Comparison of ENCODE assay signal across 9 mouse cellular contexts in genomic region chr7:43672581-43673260, GRCm38 (mm10). TPM values are rescaled to one million over a fixed set of nuclear protein-coding genes. Genes with fewer than 3 reads are reported as not detected.
DNase-seq lines count a peak whose midpoint lies in the region; ATAC-seq and TF ChIP-seq lines count a peak whose summit lies in the region.
"Had no signal": no experiment of that assay in that cellular context is flagged by ENCODE, and none has a peak within 500 bp of the region (broad histone marks: within the 10 kb centered on the region; RNA-seq: fewer than 3 reads in every experiment).

No protein-coding gene starts in this region.

- H3K27me3 ChIP-seq in cerebellum, adult 2 months (ENCODE audit: control insufficient read depth, insufficient read depth, low read length): no peaks in the 10 kb centered on the region
- H3K27me3 ChIP-seq in E14TG2a.4 (ENCODE audit: insufficient read depth, low read length): peaks cover 15% of the 10 kb centered on the region
- H3K27me3 ChIP-seq in forebrain, embryonic 15.5 days: no peaks in the 10 kb centered on the region
- no peaks in the 10 kb centered on the region for H3K27me3 ChIP-seq in limb, embryonic 11.5 days (ENCODE audit: control insufficient read depth, insufficient read depth, low read length)
- H3K27me3 ChIP-seq in midbrain, embryonic 15.5 days (replicated peaks): no peaks in the 10 kb centered on the region

- H3K9ac ChIP-seq in forebrain, embryonic 15.5 days (replicated peaks): peak overlapping the region; percentile 71
- H3K9ac ChIP-seq in limb, embryonic 11.5 days (ENCODE audit: low read length): peak overlapping the region; percentile 68
- peak overlapping the region; percentile 70 for H3K9ac ChIP-seq in midbrain, embryonic 15.5 days

- peaks cover 8% of the 10 kb centered on the region for H3K36me3 ChIP-seq in E14TG2a.4 (ENCODE audit: insufficient read depth, low read length)
- peaks cover 32% of the 10 kb centered on the region for H3K36me3 ChIP-seq in forebrain, embryonic 15.5 days
- H3K36me3 ChIP-seq in limb, embryonic 11.5 days (ENCODE audit: control insufficient read depth, insufficient read depth, low read length): peaks cover 23% of the 10 kb centered on the region
- peaks cover 30% of the 10 kb centered on the region for H3K36me3 ChIP-seq in midbrain, embryonic 15.5 days (replicated peaks)

- 13% methylated on average over 10 of the region's 10 CpGs for WGBS in cerebellum, adult 2 months
- WGBS in forebrain, embryonic 15.5 days: 9% methylated on average over 10 of the region's 10 CpGs
- WGBS in limb, embryonic 11.5 days: 16% methylated on average over 10 of the region's 10 CpGs
- WGBS in midbrain, embryonic 15.5 days: 14% methylated on average over 10 of the region's 10 CpGs

- TF ChIP-seq POLR2A in cerebellum, adult 2 months (IDR thresholded peaks at IDR 0.05; ENCODE audit: borderline replicate concordance, insufficient read depth, low read length): no peak

- no peak for DNase-seq in cerebellum, adult 2 months
- no peak for DNase-seq in cerebellum, adult 11 months
- DNase-seq in limb, embryonic 11.5 days (ENCODE audit: low spot score): peak; percentile 33
- DNase-seq in gastrocnemius, adult 18-20 months (ENCODE audit: low spot score): no peak
- no peak for DNase-seq in adrenal gland, postnatal 4 days (ENCODE audit: low spot score in 2 of 2)

- H3K27ac ChIP-seq in cerebellum, adult 2 months (ENCODE audit: insufficient read depth, low read length): no peak overlapping the region
- peak overlapping the region; percentile 41 for H3K27ac ChIP-seq in forebrain, embryonic 15.5 days (replicated peaks)
- H3K27ac ChIP-seq in limb, embryonic 11.5 days (replicated peaks; ENCODE audit: low read depth, low read length): no peak overlapping the region
- peak overlapping the region; percentile 67 for H3K27ac ChIP-seq in midbrain, embryonic 15.5 days

- ATAC-seq in forebrain, embryonic 15.5 days (replicated peaks): peak; percentile 24; the same call in 1 of the 2 replicates
- no peak for ATAC-seq in limb, embryonic 11.5 days (ENCODE audit: insufficient number of reproducible peaks, low FRiP score, low TSS enrichment, low read depth)
- ATAC-seq in midbrain, embryonic 15.5 days (replicated peaks): peak; percentile 8

- H3K4me3 ChIP-seq in cerebellum, adult 2 months (replicated peaks; ENCODE audit: insufficient read depth, low read depth, low read length): peak overlapping the region; percentile 79
- H3K4me3 ChIP-seq in E14TG2a.4 (replicated peaks; ENCODE audit: low read length): peak overlapping the region; percentile 90
- H3K4me3 ChIP-seq in forebrain, embryonic 15.5 days: peak overlapping the region; percentile 72
- H3K4me3 ChIP-seq in limb, embryonic 11.5 days (ENCODE audit: low read depth, low read length): peak overlapping the region; percentile 63
- H3K4me3 ChIP-seq in midbrain, embryonic 15.5 days: peak overlapping the region; percentile 70

- H3K4me2 ChIP-seq in forebrain, embryonic 15.5 days (replicated peaks): peak overlapping the region; percentile 82
- H3K4me2 ChIP-seq in limb, embryonic 11.5 days (ENCODE audit: low read depth, severe bottlenecking): peak overlapping the region; percentile 58
- peak overlapping the region; percentile 84 for H3K4me2 ChIP-seq in midbrain, embryonic 15.5 days

- TF ChIP-seq CTCF in cerebellum, adult 2 months (IDR thresholded peaks at IDR 0.05; ENCODE audit: borderline replicate concordance, insufficient read depth, low read depth, low read length): no peak
- no peak for TF ChIP-seq CTCF in E14TG2a.4 (conservative IDR thresholded peaks at IDR 0.05; ENCODE audit: low read length)

- H3K4me1 ChIP-seq in cerebellum, adult 2 months (ENCODE audit: control insufficient read depth, insufficient read depth, low read length): peaks cover 6% of the 10 kb centered on the region; the same call in 1 of the 2 replicates
- peaks cover 42% of the 10 kb centered on the region for H3K4me1 ChIP-seq in E14TG2a.4 (replicated peaks; ENCODE audit: low read depth, low read length)
- peaks cover 17% of the 10 kb centered on the region for H3K4me1 ChIP-seq in forebrain, embryonic 15.5 days
- H3K4me1 ChIP-seq in limb, embryonic 11.5 days (ENCODE audit: control insufficient read depth, insufficient read depth, low read length): peaks cover 5% of the 10 kb centered on the region
- peaks cover 10% of the 10 kb centered on the region for H3K4me1 ChIP-seq in midbrain, embryonic 15.5 days

- no peaks in the 10 kb centered on the region for H3K9me3 ChIP-seq in E14TG2a.4 (ENCODE audit: low read length)
- H3K9me3 ChIP-seq in forebrain, embryonic 15.5 days: no peaks in the 10 kb centered on the region
- no peaks in the 10 kb centered on the region for H3K9me3 ChIP-seq in limb, embryonic 11.5 days (ENCODE audit: control insufficient read depth, low read length)
- 0 out of 2 replicates have a peak, but pooled peaks cover 6% of the 10 kb centered on the region for H3K9me3 ChIP-seq in midbrain, embryonic 15.5 days

RNA-seq across cellular contexts. Expression of gene Ctu1, which starts 0.9 kb away (rescaled TPM):
- polyA plus RNA-seq in cerebellum, adult 2 months (2012; rRNA removed): 9.2 and 10.0 TPM in 2 replicates
- 29.3 and 31.1 TPM in 2 replicates for polyA plus RNA-seq in forebrain, embryonic 15.5 days (2015; fragmentation: Nextera tagmentation; extraction: Ambion mirVana)
- 10.5 and 10.8 TPM in 2 replicates for polyA plus RNA-seq in limb, embryonic 11.5 days (2014; fragmentation: Nextera tagmentation; extraction: Ambion mirVana)
- polyA plus RNA-seq in midbrain, embryonic 15.5 days (2015; fragmentation: Nextera tagmentation; extraction: Ambion mirVana): 27.6 and 33.8 TPM in 2 replicates
- total RNA-seq in gastrocnemius, adult 18-20 months (2021): 1 to 10 TPM; 1.7 to 2.0 TPM
- total RNA-seq in adrenal gland, postnatal 4 days (2021): 10 to 100 TPM; 12.0 to 12.6 TPM

RNA-seq across cellular contexts. Expression of gene Siglece, which starts 12.8 kb away (rescaled TPM):
- polyA plus RNA-seq in cerebellum, adult 2 months (2012; rRNA removed): 0.44 and 0.54 TPM in 2 replicates
- 0.13 and 0.18 TPM in 2 replicates for polyA plus RNA-seq in forebrain, embryonic 15.5 days (2015; fragmentation: Nextera tagmentation; extraction: Ambion mirVana)
- 0.17 and 0.33 TPM in 2 replicates for polyA plus RNA-seq in limb, embryonic 11.5 days (2014; fragmentation: Nextera tagmentation; extraction: Ambion mirVana)
- 0.47 and 0.53 TPM in 2 replicates for polyA plus RNA-seq in midbrain, embryonic 15.5 days (2015; fragmentation: Nextera tagmentation; extraction: Ambion mirVana)
- total RNA-seq in gastrocnemius, adult 18-20 months (2021): under 1 TPM; 0.16 to 0.40 TPM
- 1 to 10 TPM; 2.1 to 2.2 TPM for total RNA-seq in adrenal gland, postnatal 4 days (2021)

RNA-seq across cellular contexts. Expression of gene Klk14, which starts 17.5 kb away (rescaled TPM):
- polyA plus RNA-seq in cerebellum, adult 2 months (2012; rRNA removed): not detected in 2 replicates
- polyA plus RNA-seq in forebrain, embryonic 15.5 days (2015; fragmentation: Nextera tagmentation; extraction: Ambion mirVana): not detected in 2 replicates
- not detected in 2 replicates for polyA plus RNA-seq in limb, embryonic 11.5 days (2014; fragmentation: Nextera tagmentation; extraction: Ambion mirVana)
- polyA plus RNA-seq in midbrain, embryonic 15.5 days (2015; fragmentation: Nextera tagmentation; extraction: Ambion mirVana): not detected in 2 replicates
- total RNA-seq in gastrocnemius, adult 18-20 months (2021): not detected
- under 1 TPM in 1 of 2 experiments, not detected in 1; 0.31 TPM for total RNA-seq in adrenal gland, postnatal 4 days (2021)

RNA-seq across cellular contexts. Expression of gene Ceacam18, which starts 38.2 kb away (rescaled TPM):
- 0.13 TPM in 1 of 2 replicates, not detected in the other for polyA plus RNA-seq in cerebellum, adult 2 months (2012; rRNA removed)
- polyA plus RNA-seq in forebrain, embryonic 15.5 days (2015; fragmentation: Nextera tagmentation; extraction: Ambion mirVana): not detected in 2 replicates
- polyA plus RNA-seq in limb, embryonic 11.5 days (2014; fragmentation: Nextera tagmentation; extraction: Ambion mirVana): not detected in 2 replicates
- not detected in 2 replicates for polyA plus RNA-seq in midbrain, embryonic 15.5 days (2015; fragmentation: Nextera tagmentation; extraction: Ambion mirVana)
- total RNA-seq in gastrocnemius, adult 18-20 months (2021): not detected
- under 1 TPM in 1 of 2 experiments, not detected in 1; 0.14 TPM for total RNA-seq in adrenal gland, postnatal 4 days (2021)

RNA-seq across cellular contexts. Expression of gene Klk13, which starts 39.6 kb away (rescaled TPM):
- not detected in 2 replicates for polyA plus RNA-seq in cerebellum, adult 2 months (2012; rRNA removed)
- polyA plus RNA-seq in forebrain, embryonic 15.5 days (2015; fragmentation: Nextera tagmentation; extraction: Ambion mirVana): not detected in 2 replicates
- 0.48 and 1.0 TPM in 2 replicates for polyA plus RNA-seq in limb, embryonic 11.5 days (2014; fragmentation: Nextera tagmentation; extraction: Ambion mirVana)
- polyA plus RNA-seq in midbrain, embryonic 15.5 days (2015; fragmentation: Nextera tagmentation; extraction: Ambion mirVana): 0.13 and 0.21 TPM in 2 replicates
- under 1 TPM in 1 of 2 experiments, not detected in 1; 0.33 TPM for total RNA-seq in gastrocnemius, adult 18-20 months (2021)
- total RNA-seq in adrenal gland, postnatal 4 days (2021): not detected
- polyA plus RNA-seq: large intestine, adult 2 months had no signal

Comparison
In these comparisons a context has a peak if more than half of its experiments do, and no peak if none do; other contexts are left out.
1. H3K27ac ChIP-seq: peak in forebrain, embryonic 15.5 days (single experiment) and midbrain, embryonic 15.5 days (single experiment); none in cerebellum, adult 2 months (single experiment) and limb, embryonic 11.5 days (single experiment).
2. Peak in every context shown above with its lines, with median percentiles within 50 percentile points of each other: H3K4me3 ChIP-seq, H3K4me2 ChIP-seq and H3K9ac ChIP-seq.